Mouse (Mus musculus): ENCODE measurements at regions not wholly inside any gene's neighbourhood (a gene's known extent, or its start where the extent isn't known, plus 50 kb on each side); places are given as distances from the start of the nearest gene placed in this dataset.

- no peak for TF ChIP-seq POLR2A (IDR thresholded peaks at IDR 0.05; ENCODE audit: control insufficient read depth, extremely low read depth, insufficient read depth, low read length, poor library complexity)
- no peak for TF ChIP-seq CTCF (IDR thresholded peaks at IDR 0.05; ENCODE audit: borderline replicate concordance, control insufficient read depth, extremely low read depth, insufficient read depth, low read length, poor library complexity)
Measured at GRCm38 (mm10) chr14:55392390-55392789, 86.2 kb upstream of the Dhrs4 start.
